Mouse (Mus musculus) cortical plate, adult 2 months (tissue): ENCODE measurements around the gene Epx. TPM values are rescaled to one million over a fixed set of nuclear protein-coding genes. Genes with fewer than 3 reads are reported as not detected.
"Not testable (repeated sequence)": the region's sequence is repeated elsewhere in the genome, so short reads cannot be mapped to it uniquely, and the experiment has no call there.

Experiments
- H3K27ac ChIP-seq: fragments of 200-500 bp; 2 replicates; pipeline ENCODE4 v1.5.1; 2012; ENCODE audit warnings: low read length, control low read depth, inconsistent platforms; ENCODE audit not compliant: insufficient read depth
- H3K4me1 ChIP-seq: fragments of 200-500 bp; 2 replicates; pipeline ENCODE4 v1.6.1; 2011; ENCODE audit warnings: low read length; ENCODE audit not compliant: control insufficient read depth, insufficient read depth
- H3K4me3 ChIP-seq: fragments of 200-500 bp; 2 replicates; pipeline ENCODE4 v1.5.1; 2011; ENCODE audit warnings: mild to moderate bottlenecking, low read length, control low read depth; ENCODE audit not compliant: insufficient read depth
- CTCF ChIP-seq: fragments of 200-500 bp; IDR thresholded peaks from 2 replicates; pipeline ENCODE4 v1.5.1; 2011; ENCODE audit warnings: mild to moderate bottlenecking, control low read depth, low read length; ENCODE audit not compliant: insufficient read depth; ENCODE audit errors: extremely low read depth
- POLR2A ChIP-seq: fragments of 200-500 bp; IDR thresholded peaks from 2 replicates; pipeline ENCODE4 v1.6.1; 2011; ENCODE audit warnings: mild to moderate bottlenecking, low read length, control low read depth; ENCODE audit not compliant: insufficient read depth; ENCODE audit errors: extremely low read depth
- polyA plus RNA-seq: library from polyadenylated mRNA; depleted of rRNA; stranded (reverse); fragments of >200 nt; gene quantifications from 2 replicates; pipeline ENCODE4 v1.2.3, GENCODE M21; 2012

Epx gene
- polyA plus RNA-seq, 1 experiment, result 0.90 TPM

GRCm38 (mm10) chr11:87879826-87880225, 4.5 kb upstream of the Epx start:
- Histone ChIP-seq H3K4me3 (no peak overlapping the region), H3K27ac (no peak overlapping the region), H3K4me1 (no peaks in the 10 kb centered on the region)
- no peak for TF ChIP-seq CTCF
- TF ChIP-seq POLR2A, result no peak

- Histone ChIP-seq H3K27ac (no peak overlapping the region), H3K4me1 (no peaks in the 10 kb centered on the region), H3K4me3 (no peak overlapping the region)
- TF ChIP-seq POLR2A, result no peak
- no peak for TF ChIP-seq CTCF
Measured at GRCm38 (mm10) chr11:87871766-87872165, 3.6 kb downstream of the Epx start.

GRCm38 (mm10) chr11:87870096-87870495, 5.2 kb downstream of the Epx start:
- Histone ChIP-seq H3K27ac (no peak overlapping the region), H3K4me3 (no peak overlapping the region), H3K4me1 (no peaks in the 10 kb centered on the region)
- TF ChIP-seq CTCF (no peak), POLR2A (no peak)

GRCm38 (mm10) chr11:87866891-87867290, 8.4 kb downstream of the Epx start:
- not testable (repeated sequence) for H3K4me3 ChIP-seq, H3K27ac ChIP-seq, H3K4me1 ChIP-seq
- TF ChIP-seq CTCF, result peak; percentile 34

- Histone ChIP-seq H3K4me1 (no peaks in the 10 kb centered on the region), H3K4me3 (no peak overlapping the region), H3K27ac (no peak overlapping the region)
- no peak for TF ChIP-seq POLR2A
- no peak for TF ChIP-seq CTCF
Measured at GRCm38 (mm10) chr11:87862805-87863204, 12.5 kb downstream of the Epx start.

GRCm38 (mm10) chr11:87860426-87860825, 14.9 kb downstream of the Epx start:
- no peak overlapping the region for H3K27ac ChIP-seq
- H3K4me1 ChIP-seq, result no peaks in the 10 kb centered on the region
- H3K4me3 ChIP-seq, result no peak overlapping the region
- no peak for TF ChIP-seq CTCF
- no peak for TF ChIP-seq POLR2A

GRCm38 (mm10) chr11:87859273-87859672, 16.1 kb downstream of the Epx start:
- Histone ChIP-seq H3K4me3 (no peak overlapping the region), H3K27ac (no peak overlapping the region), H3K4me1 (no peaks in the 10 kb centered on the region)
- TF ChIP-seq POLR2A, result no peak
- TF ChIP-seq CTCF, result no peak

GRCm38 (mm10) chr11:87854550-87854949, 20.8 kb downstream of the Epx start:
- Histone ChIP-seq H3K4me3 (no peak overlapping the region), H3K27ac (no peak overlapping the region), H3K4me1 (peaks cover 1% of the 10 kb centered on the region; the same call in 1 of the 2 replicates)
- TF ChIP-seq CTCF (no peak), POLR2A (no peak)

GRCm38 (mm10) chr11:87853597-87853954, 21.8 kb downstream of the Epx start:
- no peak overlapping the region for H3K27ac ChIP-seq
- peak overlapping the region; percentile 26 for H3K4me3 ChIP-seq
- TF ChIP-seq POLR2A (no peak), CTCF (no peak)
- peaks cover 1% of the 10 kb centered on the region; the same call in 1 of the 2 replicates for H3K4me1 ChIP-seq

GRCm38 (mm10) chr11:87852690-87853596, 22.4 kb downstream of the Epx start, which contains the start of gene Mks1:
TSS of gene Mks1 (plus strand) at chr11:87853215.
- TF ChIP-seq POLR2A (peak; percentile 85), CTCF (no peak)
- Histone ChIP-seq H3K4me1 (peaks cover 1% of the 10 kb centered on the region; the same call in 1 of the 2 replicates), H3K4me3 (peak within 1 kb of the TSS; percentile 26), H3K27ac (no peak within 1 kb of the TSS)

- TF ChIP-seq POLR2A, result no peak
- TF ChIP-seq CTCF, result no peak
- H3K27ac ChIP-seq, result no peak overlapping the region
- no peaks in the 10 kb centered on the region for H3K4me1 ChIP-seq
- no peak overlapping the region for H3K4me3 ChIP-seq
Measured at GRCm38 (mm10) chr11:87847884-87848283, 27.5 kb downstream of the Epx start.
